Mouse (Mus musculus): ENCODE measurements around the gene Mcrip2. TPM values are rescaled to one million over a fixed set of nuclear protein-coding genes. Genes with fewer than 3 reads are reported as not detected.

Mcrip2 gene
- total and polyA plus RNA-seq, 3 experiments: 1.4 to 16.1 (median 1.7) TPM

- Histone ChIP-seq H3K4me2 (ENCODE audit: insufficient read depth, low read depth, poor library complexity, severe bottlenecking) (no peak overlapping the region), H3K79me2 (replicated peaks; ENCODE audit: control insufficient read depth, extremely low read depth, insufficient read depth, poor library complexity, severe bottlenecking) (no peaks in the 10 kb centered on the region), H3K9me3 (replicated peaks; ENCODE audit: low read length) (no peaks in the 10 kb centered on the region), H3K4me3 (replicated peaks in 1 of 3; ENCODE audit: low read depth in 2 of 3, low read length in 2 of 3, poor library complexity in 1 of 3) (no peak overlapping the region), H3K4me1 (ENCODE audit: control insufficient read depth in 1 of 2, insufficient read depth in 2 of 2) (peaks cover 12 to 13% of the 10 kb centered on the region in 2 experiments), H3K27me3 (replicated peaks) (peaks cover 94% of the 10 kb centered on the region), H3K27ac (ENCODE audit: insufficient read depth, low read depth) (no peak overlapping the region), H3K36me3 (replicated peaks in 1 of 2; ENCODE audit: control insufficient read depth in 1 of 2, insufficient read depth in 1 of 2, low read length in 1 of 2) (no peaks in the 10 kb centered on the region), H3K9ac (ENCODE audit: insufficient read depth, low read depth) (no peak overlapping the region)
- dilution Hi-C loops (cut with MboI; ENCODE audit: extremely low pct_ligation_motif_present, extremely low pct_unique_long_range_greater_than_20kb, low sequenced_read_pairs) (no loop called here), in situ Hi-C loops (cut with MboI; ENCODE audit: low pct_ligation_motif_present, low pct_unique_long_range_greater_than_20kb, low sequenced_read_pairs) (no loop called here)
- no peak for DNase-seq (ENCODE audit: extremely low read depth)
- TF ChIP-seq USF2 (conservative IDR thresholded peaks at IDR 0.05; ENCODE audit: low read depth, low read length) (no peak), USF1 (IDR thresholded peaks at IDR 0.05; ENCODE audit: low read depth, low read length) (peak; percentile 15; the same call in 1 of the 2 replicates), POLR2AphosphoS2 (IDR thresholded peaks at IDR 0.05; ENCODE audit: low read depth, low read length) (no peak), POLR2A (IDR thresholded peaks at IDR 0.05; ENCODE audit: low read depth, low read length) (no peak)
These were observed 50.9 kb downstream of the Mcrip2 start for GRCm38 (mm10) chr17:25817662-25818061.

Other genes starting within 250 kb of the Mcrip2 start
Only the 20 nearest of the 30 such genes appear.
- gene Narfl, start 95.0 kb downstream of the Mcrip2 start, total RNA-seq (2012; rRNA removed): 22.0 and 23.4 TPM in 2 replicates
- 16.5 and 17.0 TPM in 2 replicates for gene Narfl, start 95.0 kb downstream of the Mcrip2 start, total RNA-seq (2014; rRNA removed)
- 12.1 and 13.3 TPM in 2 replicates for gene Narfl, start 95.0 kb downstream of the Mcrip2 start, polyA plus RNA-seq (2012; ENCODE audit: insufficient read length, low read depth)
- gene Haghl, start 83.1 kb downstream of the Mcrip2 start, total RNA-seq (2012; rRNA removed): 14.5 and 16.0 TPM in 2 replicates
- gene Haghl, start 83.1 kb downstream of the Mcrip2 start, total RNA-seq (2014; rRNA removed): 7.3 and 7.4 TPM in 2 replicates
- 7.4 and 7.8 TPM in 2 replicates for gene Haghl, start 83.1 kb downstream of the Mcrip2 start, polyA plus RNA-seq (2012; ENCODE audit: insufficient read length, low read depth)
- 0.13 and 0.25 TPM in 2 replicates for gene Ccdc78, start 82.2 kb downstream of the Mcrip2 start, total RNA-seq (2012; rRNA removed)
- gene Ccdc78, start 82.2 kb downstream of the Mcrip2 start, total RNA-seq (2014; rRNA removed): 0.13 TPM in 1 of 2 replicates, not detected in the other
- gene Ccdc78, start 82.2 kb downstream of the Mcrip2 start, polyA plus RNA-seq (2012; ENCODE audit: insufficient read length, low read depth): 0.40 and 0.49 TPM in 2 replicates
- gene Fam173a, start 75.9 kb downstream of the Mcrip2 start, total RNA-seq (2012; rRNA removed): 55.0 and 68.3 TPM in 2 replicates
- gene Fam173a, start 75.9 kb downstream of the Mcrip2 start, total RNA-seq (2014; rRNA removed): 21.9 and 25.5 TPM in 2 replicates
- 25.5 and 27.8 TPM in 2 replicates for gene Fam173a, start 75.9 kb downstream of the Mcrip2 start, polyA plus RNA-seq (2012; ENCODE audit: insufficient read length, low read depth)
- gene AC134908.4, start 73.1 kb downstream of the Mcrip2 start, total RNA-seq (2012; rRNA removed): not detected in 2 replicates
- not detected in 2 replicates for gene AC134908.4, start 73.1 kb downstream of the Mcrip2 start, total RNA-seq (2014; rRNA removed)
- gene AC134908.4, start 73.1 kb downstream of the Mcrip2 start, polyA plus RNA-seq (2012; ENCODE audit: insufficient read length, low read depth): not detected in 2 replicates
- 49.8 and 50.1 TPM in 2 replicates for gene Metrn, start 71.6 kb downstream of the Mcrip2 start, total RNA-seq (2012; rRNA removed)
- gene Metrn, start 71.6 kb downstream of the Mcrip2 start, total RNA-seq (2014; rRNA removed): 18.1 and 23.7 TPM in 2 replicates
- gene Metrn, start 71.6 kb downstream of the Mcrip2 start, polyA plus RNA-seq (2012; ENCODE audit: insufficient read length, low read depth): 16.9 and 17.7 TPM in 2 replicates
- not detected in 2 replicates for gene Fbxl16, start 59.7 kb downstream of the Mcrip2 start, total RNA-seq (2012; rRNA removed)
- gene Fbxl16, start 59.7 kb downstream of the Mcrip2 start, total RNA-seq (2014; rRNA removed): not detected in 2 replicates
- gene Fbxl16, start 59.7 kb downstream of the Mcrip2 start, polyA plus RNA-seq (2012; ENCODE audit: insufficient read length, low read depth): not detected in 2 replicates
- gene Wdr24, start 45.1 kb downstream of the Mcrip2 start, total RNA-seq (2012; rRNA removed): 27.2 and 28.6 TPM in 2 replicates
- 17.3 and 20.9 TPM in 2 replicates for gene Wdr24, start 45.1 kb downstream of the Mcrip2 start, total RNA-seq (2014; rRNA removed)
- gene Wdr24, start 45.1 kb downstream of the Mcrip2 start, polyA plus RNA-seq (2012; ENCODE audit: insufficient read length, low read depth): 16.9 and 20.4 TPM in 2 replicates
- gene Jmjd8, start 39.9 kb downstream of the Mcrip2 start, total RNA-seq (2012; rRNA removed): 7.7 and 9.3 TPM in 2 replicates
- gene Jmjd8, start 39.9 kb downstream of the Mcrip2 start, total RNA-seq (2014; rRNA removed): 4.8 and 6.1 TPM in 2 replicates
- 8.3 and 8.5 TPM in 2 replicates for gene Jmjd8, start 39.9 kb downstream of the Mcrip2 start, polyA plus RNA-seq (2012; ENCODE audit: insufficient read length, low read depth)
- 98.3 and 107 TPM in 2 replicates for gene Stub1, start 35.4 kb downstream of the Mcrip2 start, total RNA-seq (2012; rRNA removed)
- gene Stub1, start 35.4 kb downstream of the Mcrip2 start, total RNA-seq (2014; rRNA removed): 60.4 and 62.9 TPM in 2 replicates
- gene Stub1, start 35.4 kb downstream of the Mcrip2 start, polyA plus RNA-seq (2012; ENCODE audit: insufficient read length, low read depth): 84.8 and 87.1 TPM in 2 replicates
- 1.9 and 2.4 TPM in 2 replicates for gene Rhbdl1, start 31.5 kb downstream of the Mcrip2 start, total RNA-seq (2012; rRNA removed)
- gene Rhbdl1, start 31.5 kb downstream of the Mcrip2 start, total RNA-seq (2014; rRNA removed): not detected in 2 replicates
- gene Rhbdl1, start 31.5 kb downstream of the Mcrip2 start, polyA plus RNA-seq (2012; ENCODE audit: insufficient read length, low read depth): 2.8 and 4.6 TPM in 2 replicates
- 3.1 and 3.8 TPM in 2 replicates for gene Gm20683, start 27.0 kb downstream of the Mcrip2 start, total RNA-seq (2012; rRNA removed)
- gene Gm20683, start 27.0 kb downstream of the Mcrip2 start, total RNA-seq (2014; rRNA removed): 0.96 and 1.3 TPM in 2 replicates
- gene Gm20683, start 27.0 kb downstream of the Mcrip2 start, polyA plus RNA-seq (2012; ENCODE audit: insufficient read length, low read depth): 1.4 and 4.8 TPM in 2 replicates
- 16.2 and 26.1 TPM in 2 replicates for gene Rhot2, start 23.9 kb downstream of the Mcrip2 start, total RNA-seq (2012; rRNA removed)
- gene Rhot2, start 23.9 kb downstream of the Mcrip2 start, total RNA-seq (2014; rRNA removed): 17.3 and 19.5 TPM in 2 replicates
- gene Rhot2, start 23.9 kb downstream of the Mcrip2 start, polyA plus RNA-seq (2012; ENCODE audit: insufficient read length, low read depth): 33.8 and 51.5 TPM in 2 replicates
- 31.9 and 38.0 TPM in 2 replicates for gene Wdr90, start 7.3 kb downstream of the Mcrip2 start, total RNA-seq (2012; rRNA removed)
- 16.0 and 17.5 TPM in 2 replicates for gene Wdr90, start 7.3 kb downstream of the Mcrip2 start, total RNA-seq (2014; rRNA removed)
- 19.9 and 23.8 TPM in 2 replicates for gene Wdr90, start 7.3 kb downstream of the Mcrip2 start, polyA plus RNA-seq (2012; ENCODE audit: insufficient read length, low read depth)
- gene Mettl26, start 6.3 kb upstream of the Mcrip2 start, total RNA-seq (2012; rRNA removed): 43.6 and 52.5 TPM in 2 replicates
- 31.9 and 33.0 TPM in 2 replicates for gene Mettl26, start 6.3 kb upstream of the Mcrip2 start, total RNA-seq (2014; rRNA removed)
- gene Mettl26, start 6.3 kb upstream of the Mcrip2 start, polyA plus RNA-seq (2012; ENCODE audit: insufficient read length, low read depth): 29.8 and 32.0 TPM in 2 replicates
- gene Wfikkn1, start 12.1 kb upstream of the Mcrip2 start, total RNA-seq (2012; rRNA removed): 0.25 and 0.34 TPM in 2 replicates
- gene Wfikkn1, start 12.1 kb upstream of the Mcrip2 start, total RNA-seq (2014; rRNA removed): 0.11 TPM in 1 of 2 replicates, not detected in the other
- gene Wfikkn1, start 12.1 kb upstream of the Mcrip2 start, polyA plus RNA-seq (2012; ENCODE audit: insufficient read length, low read depth): 0.48 and 0.69 TPM in 2 replicates
- gene Rab40c, start 51.0 kb upstream of the Mcrip2 start, total RNA-seq (2012; rRNA removed): 6.6 and 8.0 TPM in 2 replicates
- 7.9 and 9.2 TPM in 2 replicates for gene Rab40c, start 51.0 kb upstream of the Mcrip2 start, total RNA-seq (2014; rRNA removed)
- gene Rab40c, start 51.0 kb upstream of the Mcrip2 start, polyA plus RNA-seq (2012; ENCODE audit: insufficient read length, low read depth): 14.4 and 14.8 TPM in 2 replicates
- 28.1 and 29.2 TPM in 2 replicates for gene Pigq, start 76.2 kb upstream of the Mcrip2 start, total RNA-seq (2012; rRNA removed)
- 15.1 and 18.5 TPM in 2 replicates for gene Pigq, start 76.2 kb upstream of the Mcrip2 start, total RNA-seq (2014; rRNA removed)
- 75.0 and 97.2 TPM in 2 replicates for gene Pigq, start 76.2 kb upstream of the Mcrip2 start, polyA plus RNA-seq (2012; ENCODE audit: insufficient read length, low read depth)
- not detected in 2 replicates for gene Nhlrc4, start 76.2 kb upstream of the Mcrip2 start, total RNA-seq (2012; rRNA removed)
- not detected in 2 replicates for gene Nhlrc4, start 76.2 kb upstream of the Mcrip2 start, total RNA-seq (2014; rRNA removed)
- not detected in 2 replicates for gene Nhlrc4, start 76.2 kb upstream of the Mcrip2 start, polyA plus RNA-seq (2012; ENCODE audit: insufficient read length, low read depth)
- not detected in 2 replicates for gene A930017K11Rik, start 83.8 kb upstream of the Mcrip2 start, total RNA-seq (2012; rRNA removed)
- not detected in 2 replicates for gene A930017K11Rik, start 83.8 kb upstream of the Mcrip2 start, total RNA-seq (2014; rRNA removed)
- not detected in 2 replicates for gene A930017K11Rik, start 83.8 kb upstream of the Mcrip2 start, polyA plus RNA-seq (2012; ENCODE audit: insufficient read length, low read depth)